Mouse (Mus musculus) spleen, embryonic (tissue): ENCODE results near the gene Dpysl4.

Experiments
- CTCF ChIA-PET: fragments of 350-600 bp; sonication (Branson Sonifier 250); formaldehyde crosslinking; loops from one replicate; lab custom pipeline; 2022; lab: Charles Lee

Dpysl4 gene

GRCm38 (mm10) chr7:139085629-139086194, at the start of gene Dpysl4:
Dpysl4 (plus strand) TSS chr7:139086001.
- CTCF ChIA-PET, result no interaction called here

- CTCF ChIA-PET, result no interaction called here
Observed at GRCm38 (mm10) chr7:139063406-139063805, 22.4 kb upstream of the Dpysl4 start.

- CTCF ChIA-PET, result no interaction called here
Observed at GRCm38 (mm10) chr7:139068182-139068623, 17.6 kb upstream of the Dpysl4 start.

GRCm38 (mm10) chr7:139074189-139074588, 11.6 kb upstream of the Dpysl4 start:
- CTCF ChIA-PET, result no interaction called here

GRCm38 (mm10) chr7:139075054-139075794, 10.6 kb upstream of the Dpysl4 start:
- CTCF ChIA-PET, result no interaction called here

- CTCF ChIA-PET, result no interaction called here
Observed at GRCm38 (mm10) chr7:139077283-139077682, 8.5 kb upstream of the Dpysl4 start.

- CTCF ChIA-PET, result no interaction called here
Observed at GRCm38 (mm10) chr7:139078181-139078580, 7.6 kb upstream of the Dpysl4 start.

- CTCF ChIA-PET, result no interaction called here
Observed at GRCm38 (mm10) chr7:139079141-139079540, 6.7 kb upstream of the Dpysl4 start.

- CTCF ChIA-PET, result no interaction called here
Observed at GRCm38 (mm10) chr7:139080714-139081113, 5.1 kb upstream of the Dpysl4 start.

GRCm38 (mm10) chr7:139081158-139081557, 4.6 kb upstream of the Dpysl4 start:
- CTCF ChIA-PET, result no interaction called here

- CTCF ChIA-PET, result no interaction called here
Observed at GRCm38 (mm10) chr7:139082281-139082680, 3.5 kb upstream of the Dpysl4 start.

- CTCF ChIA-PET, result no interaction called here
Observed at GRCm38 (mm10) chr7:139084316-139084715, 1.5 kb upstream of the Dpysl4 start.

- CTCF ChIA-PET, result no interaction called here
Observed at GRCm38 (mm10) chr7:139086195-139087158, 676 bp downstream of the Dpysl4 start.

GRCm38 (mm10) chr7:139087801-139088200, 2.0 kb downstream of the Dpysl4 start:
- CTCF ChIA-PET, result no interaction called here

GRCm38 (mm10) chr7:139089892-139090874, 4.4 kb downstream of the Dpysl4 start:
- CTCF ChIA-PET, result no interaction called here

GRCm38 (mm10) chr7:139091681-139092080, 5.9 kb downstream of the Dpysl4 start:
- CTCF ChIA-PET, result no interaction called here

- CTCF ChIA-PET, result no interaction called here
Observed at GRCm38 (mm10) chr7:139092676-139093075, 6.9 kb downstream of the Dpysl4 start.

GRCm38 (mm10) chr7:139093124-139093523, 7.3 kb downstream of the Dpysl4 start:
- CTCF ChIA-PET, result no interaction called here

GRCm38 (mm10) chr7:139093781-139094180, 8.0 kb downstream of the Dpysl4 start:
- CTCF ChIA-PET, result no interaction called here

GRCm38 (mm10) chr7:139094761-139095160, 9.0 kb downstream of the Dpysl4 start:
- CTCF ChIA-PET, result no interaction called here

GRCm38 (mm10) chr7:139095282-139095681, 9.5 kb downstream of the Dpysl4 start:
- CTCF ChIA-PET, result no interaction called here
